Mouse (Mus musculus): ENCODE measurements at regions not wholly inside any gene's neighbourhood (a gene's known extent, or its start where the extent isn't known, plus 50 kb on each side); places are given as distances from the start of the nearest gene placed in this dataset.

DNA sequence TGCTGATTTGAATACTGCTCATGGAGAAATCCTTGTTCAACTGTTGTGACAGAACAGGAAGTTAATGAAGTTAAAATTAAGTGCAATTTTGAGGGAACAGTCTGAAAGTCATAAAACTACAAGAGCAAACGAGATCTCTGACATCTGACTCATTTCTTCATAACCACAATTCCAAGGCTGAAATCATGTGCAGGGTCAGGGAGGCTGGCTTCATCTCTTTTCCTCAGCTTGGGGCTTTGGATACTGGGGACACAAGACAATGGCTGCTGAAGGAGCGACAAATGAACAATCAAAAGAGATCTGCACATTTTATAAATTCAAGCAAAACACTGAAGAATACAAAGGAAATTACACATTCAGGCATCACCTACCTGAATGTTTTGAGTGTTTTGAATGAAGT is 429.2 kb upstream of the Cdh11 start:
- TF ChIP-seq CTCF (IDR thresholded peaks at IDR 0.05; ENCODE audit: borderline replicate concordance, insufficient read depth, low read depth, low read length) (no peak), POLR2A (IDR thresholded peaks at IDR 0.05; ENCODE audit: borderline replicate concordance, insufficient read depth, low read length) (no peak)
